Mouse (Mus musculus): Measurements from ENCODE around the gene Ripk3. TPM values are rescaled to one million over a fixed set of nuclear protein-coding genes. Genes with fewer than 3 reads are reported as not detected.

The Ripk3 gene
- polyA plus RNA-seq, 1 experiment from 2014 or later = 44.4 TPM

GRCm38 (mm10) chr14:55824481-55825215 is 36.0 kb upstream of the Ripk3 start:
- under 1% methylated on average over 32 of the region's 32 CpGs for WGBS
- peak; percentile 22 for ATAC-seq (ENCODE audit: insufficient number of reproducible peaks, insufficient read depth, low FRiP score, low TSS enrichment, low read depth)
- Histone ChIP-seq H3K4me3 (peak overlapping the region; percentile 86), H3K9ac (peak overlapping the region; percentile 97), H3K4me2 (peak overlapping the region; percentile 94), H3K36me3 (peaks cover 34% of the 10 kb centered on the region), H3K4me1 (peaks cover 46% of the 10 kb centered on the region), H3K9me3 (no peaks in the 10 kb centered on the region), H3K27ac (peak overlapping the region; percentile 100), H3K27me3 (no peaks in the 10 kb centered on the region)

DNA sequence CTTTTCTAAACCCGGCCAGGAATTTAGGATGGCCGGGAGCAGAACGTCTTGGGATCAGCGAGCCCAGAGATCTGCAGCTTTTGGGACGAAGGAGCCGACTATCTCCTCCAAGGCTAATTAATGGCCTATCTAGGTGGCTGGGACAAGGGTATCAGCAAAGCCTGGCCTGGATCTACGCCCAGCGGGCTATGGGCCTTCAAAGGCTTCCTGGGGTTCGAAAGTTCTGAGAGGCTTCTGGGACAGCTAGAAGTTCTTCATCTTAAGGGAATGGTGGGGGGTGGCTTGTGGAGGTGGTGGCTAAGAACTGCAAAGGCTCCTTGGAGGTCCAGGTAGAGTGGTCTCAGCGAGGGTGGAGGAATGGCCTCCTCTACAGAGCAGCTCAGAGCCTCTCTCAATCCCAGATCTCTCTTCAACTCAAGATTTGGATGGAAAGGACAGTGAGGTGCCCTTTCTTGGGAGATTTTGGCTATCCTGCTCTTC is 35.4 kb upstream of the Ripk3 start:
- ATAC-seq (ENCODE audit: insufficient number of reproducible peaks, insufficient read depth, low FRiP score, low TSS enrichment, low read depth) = no peak
- WGBS = 1% methylated on average over 10 of the region's 10 CpGs
- Histone ChIP-seq H3K27ac (peak overlapping the region; percentile 100), H3K27me3 (no peaks in the 10 kb centered on the region), H3K4me1 (peaks cover 40% of the 10 kb centered on the region), H3K4me3 (peak overlapping the region; percentile 86), H3K36me3 (peaks cover 28% of the 10 kb centered on the region), H3K4me2 (peak overlapping the region; percentile 94), H3K9ac (peak overlapping the region; percentile 78), H3K9me3 (no peaks in the 10 kb centered on the region)

GRCm38 (mm10) chr14:55822991-55823762 is 34.5 kb upstream of the Ripk3 start, which contains the start of gene Nfatc4:
TSS of gene Nfatc4 (plus strand) at chr14:55823144.
- H3K27ac ChIP-seq = peak within 1 kb of the TSS; percentile 100
- peak; percentile 85 for ATAC-seq (ENCODE audit: insufficient number of reproducible peaks, insufficient read depth, low FRiP score, low TSS enrichment, low read depth)
- H3K4me1 ChIP-seq = peaks cover 31% of the 10 kb centered on the region
- H3K4me2 ChIP-seq = peak within 1 kb of the TSS; percentile 94
- WGBS = under 1% methylated on average over 35 of the region's 46 CpGs
- no peaks in the 10 kb centered on the region for H3K27me3 ChIP-seq
- peaks cover 19% of the 10 kb centered on the region for H3K36me3 ChIP-seq
- no peaks in the 10 kb centered on the region for H3K9me3 ChIP-seq
- peak within 1 kb of the TSS; percentile 86 for H3K4me3 ChIP-seq
- H3K9ac ChIP-seq = peak within 1 kb of the TSS; percentile 78

DNA sequence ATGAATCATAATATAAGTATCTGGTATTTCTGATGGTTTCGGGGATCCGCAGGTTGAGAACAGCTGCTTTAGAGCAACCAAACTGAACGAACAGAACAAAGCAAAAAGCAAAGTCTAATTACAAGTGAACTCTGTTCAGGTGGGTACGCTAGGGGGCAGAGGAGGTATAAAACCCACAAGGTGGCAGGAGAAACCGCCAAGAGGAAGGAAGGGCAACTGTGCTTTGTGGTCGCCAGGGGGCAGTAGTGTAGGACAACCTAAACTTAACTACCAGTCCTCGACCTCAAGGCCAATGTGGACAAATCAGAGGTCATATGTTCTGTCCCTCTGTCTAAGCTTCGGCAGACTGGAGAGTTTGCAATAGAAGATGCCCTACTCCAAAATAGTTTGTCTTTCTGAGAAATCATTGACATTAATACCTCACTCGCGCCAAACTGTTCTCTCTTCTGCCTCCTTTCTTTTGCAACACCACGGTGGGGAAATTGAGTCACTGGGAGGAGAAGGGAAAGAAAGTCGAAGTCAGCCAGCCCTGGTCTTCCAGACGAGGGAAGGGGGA is 33.8 kb upstream of the Ripk3 start:
- Histone ChIP-seq H3K9ac (peak overlapping the region; percentile 78), H3K9me3 (no peaks in the 10 kb centered on the region), H3K27me3 (no peaks in the 10 kb centered on the region), H3K4me3 (peak overlapping the region; percentile 86), H3K36me3 (peaks cover 13% of the 10 kb centered on the region), H3K4me2 (peak overlapping the region; percentile 94), H3K27ac (peak overlapping the region; percentile 100), H3K4me1 (peaks cover 25% of the 10 kb centered on the region)
- 3% methylated on average over 13 of the region's 13 CpGs for WGBS
- no peak for ATAC-seq (ENCODE audit: insufficient number of reproducible peaks, insufficient read depth, low FRiP score, low TSS enrichment, low read depth)

DNA sequence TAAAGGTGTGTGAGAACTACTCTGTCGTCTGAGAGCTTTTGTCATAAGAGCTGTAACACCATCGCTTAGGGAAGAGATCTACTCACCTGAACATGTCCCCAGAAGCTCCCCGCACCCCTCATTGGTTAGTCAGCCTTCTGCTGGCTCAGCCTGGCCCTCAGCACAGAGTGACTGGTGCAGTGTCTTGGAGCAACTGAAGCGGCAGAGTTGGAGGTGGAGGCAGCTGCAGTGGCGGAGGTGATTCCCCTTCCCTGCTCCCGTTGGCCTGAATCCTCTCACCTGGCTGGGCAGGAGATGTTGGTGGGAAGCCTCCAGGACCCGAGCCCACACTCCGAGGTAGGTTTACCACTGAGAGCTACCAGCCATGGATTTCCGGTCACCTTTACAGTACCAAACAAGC is 31.9 kb upstream of the Ripk3 start:
- no peaks in the 10 kb centered on the region for H3K9me3 ChIP-seq
- H3K36me3 ChIP-seq = no peaks in the 10 kb centered on the region
- no peak overlapping the region for H3K4me3 ChIP-seq
- no peak overlapping the region for H3K4me2 ChIP-seq
- H3K9ac ChIP-seq = no peak overlapping the region
- H3K27me3 ChIP-seq = no peaks in the 10 kb centered on the region
- peaks cover 12% of the 10 kb centered on the region for H3K4me1 ChIP-seq
- H3K27ac ChIP-seq = no peak overlapping the region
- ATAC-seq (ENCODE audit: insufficient number of reproducible peaks, insufficient read depth, low FRiP score, low TSS enrichment, low read depth) = no peak
- WGBS = 84% methylated on average over 9 of the region's 9 CpGs

GRCm38 (mm10) chr14:55819845-55820405 is 31.3 kb upstream of the Ripk3 start:
- H3K27ac ChIP-seq = no peak overlapping the region
- ATAC-seq (ENCODE audit: insufficient number of reproducible peaks, insufficient read depth, low FRiP score, low TSS enrichment, low read depth) = no peak
- no peaks in the 10 kb centered on the region for H3K27me3 ChIP-seq
- WGBS = 81% methylated on average over 7 of the region's 7 CpGs
- no peak overlapping the region for H3K9ac ChIP-seq
- no peaks in the 10 kb centered on the region for H3K36me3 ChIP-seq
- peaks cover 18% of the 10 kb centered on the region for H3K4me1 ChIP-seq
- H3K9me3 ChIP-seq = no peaks in the 10 kb centered on the region
- no peak overlapping the region for H3K4me3 ChIP-seq
- H3K4me2 ChIP-seq = no peak overlapping the region

GRCm38 (mm10) chr14:55815310-55815751 is 26.7 kb upstream of the Ripk3 start:
- no peak for ATAC-seq (ENCODE audit: insufficient number of reproducible peaks, insufficient read depth, low FRiP score, low TSS enrichment, low read depth)
- peak overlapping the region; percentile 64 for H3K9ac ChIP-seq
- no peaks in the 10 kb centered on the region for H3K36me3 ChIP-seq
- H3K27ac ChIP-seq = no peak overlapping the region
- peak overlapping the region; percentile 68 for H3K4me2 ChIP-seq
- WGBS = 23% methylated on average over 17 of the region's 17 CpGs
- H3K27me3 ChIP-seq = no peaks in the 10 kb centered on the region
- H3K4me3 ChIP-seq = peak overlapping the region; percentile 41
- peaks cover 11% of the 10 kb centered on the region for H3K4me1 ChIP-seq
- H3K9me3 ChIP-seq = no peaks in the 10 kb centered on the region

GRCm38 (mm10) chr14:55814885-55815284 is 26.2 kb upstream of the Ripk3 start:
- H3K9me3 ChIP-seq = no peaks in the 10 kb centered on the region
- H3K36me3 ChIP-seq = no peaks in the 10 kb centered on the region
- no peak overlapping the region for H3K27ac ChIP-seq
- WGBS = 16% methylated on average over 16 of the region's 16 CpGs
- H3K4me1 ChIP-seq = peaks cover 11% of the 10 kb centered on the region
- H3K4me2 ChIP-seq = peak overlapping the region; percentile 68
- H3K4me3 ChIP-seq = peak overlapping the region; percentile 41
- ATAC-seq (ENCODE audit: insufficient number of reproducible peaks, insufficient read depth, low FRiP score, low TSS enrichment, low read depth) = no peak
- no peaks in the 10 kb centered on the region for H3K27me3 ChIP-seq
- H3K9ac ChIP-seq = peak overlapping the region; percentile 64

- peaks cover 3% of the 10 kb centered on the region; the same call in 1 of the 2 replicates for H3K4me1 ChIP-seq
- H3K27me3 ChIP-seq = no peaks in the 10 kb centered on the region
- WGBS = 79% methylated on average over 15 of the region's 15 CpGs
- no peak for ATAC-seq (ENCODE audit: insufficient number of reproducible peaks, insufficient read depth, low FRiP score, low TSS enrichment, low read depth)
- no peak overlapping the region; the same call in 1 of the 2 replicates for H3K27ac ChIP-seq
- H3K9me3 ChIP-seq = no peaks in the 10 kb centered on the region
- no peak overlapping the region for H3K4me2 ChIP-seq
- H3K36me3 ChIP-seq = no peaks in the 10 kb centered on the region
- H3K4me3 ChIP-seq = no peak overlapping the region
- H3K9ac ChIP-seq = no peak overlapping the region
Observed at GRCm38 (mm10) chr14:55795380-55796163, 6.9 kb upstream of the Ripk3 start.

GRCm38 (mm10) chr14:55793946-55794345 is 5.3 kb upstream of the Ripk3 start:
- WGBS = 60% methylated on average over 2 of the region's 2 CpGs
- no peak overlapping the region for H3K4me2 ChIP-seq
- no peak for ATAC-seq (ENCODE audit: insufficient number of reproducible peaks, insufficient read depth, low FRiP score, low TSS enrichment, low read depth)
- H3K27me3 ChIP-seq = peaks cover 7% of the 10 kb centered on the region
- no peak overlapping the region for H3K4me3 ChIP-seq
- H3K27ac ChIP-seq = no peak overlapping the region
- H3K9ac ChIP-seq = no peak overlapping the region
- peaks cover 3% of the 10 kb centered on the region; the same call in 1 of the 2 replicates for H3K4me1 ChIP-seq
- H3K9me3 ChIP-seq = no peaks in the 10 kb centered on the region
- H3K36me3 ChIP-seq = no peaks in the 10 kb centered on the region

Measured in embryonic facial prominence, embryonic 13.5 days (tissue).